Mouse (Mus musculus) limb, embryonic 14.5 days (tissue): ENCODE results near the gene Fam185a. TPM values are rescaled to one million over a fixed set of nuclear protein-coding genes. Genes with fewer than 3 reads are reported as not detected.

Experiments used
- ATAC-seq: fragments of 200-750 bp; cut with Nextera tagmentation; 2 replicates; pipeline ENCODE4 v1.8.0; 2017; ENCODE audit warnings: low read depth, moderate number of reproducible peaks, moderate TSS enrichment; ENCODE audit not compliant: low FRiP score
- DNase-seq: peaks from one replicate; pipeline ENCODE4 v3.0.0-alpha.2; 2015; ENCODE audit warnings: low spot score
- H3K27ac ChIP-seq: fragments of 300-500 bp; sonication (generic); replicated peaks from 2 replicates; pipeline ENCODE4 v1.5.1; 2014; ENCODE audit warnings: low read depth, mild to moderate bottlenecking, low read length, moderate library complexity, mixed read lengths
- H3K27me3 ChIP-seq: fragments of 300-500 bp; sonication (generic); 2 replicates; pipeline ENCODE4 v1.6.1; 2014; ENCODE audit warnings: low read length, mixed read lengths; ENCODE audit not compliant: control insufficient read depth, insufficient read depth
- H3K36me3 ChIP-seq: fragments of 300-500 bp; sonication (generic); 2 replicates; pipeline ENCODE4 v1.6.1; 2014; ENCODE audit warnings: mild to moderate bottlenecking, low read length, moderate library complexity, mixed read lengths; ENCODE audit not compliant: control insufficient read depth, insufficient read depth
- H3K4me1 ChIP-seq: fragments of 300-500 bp; sonication (generic); 2 replicates; pipeline ENCODE4 v1.6.1; 2014; ENCODE audit warnings: antibody characterized with exemption, low read length, mixed read lengths; ENCODE audit not compliant: control insufficient read depth, insufficient read depth
- H3K4me2 ChIP-seq: fragments of 300-500 bp; sonication (generic); replicated peaks from 2 replicates; pipeline ENCODE4 v1.6.1; 2014; ENCODE audit warnings: low read depth, mild to moderate bottlenecking, low read length, moderate library complexity; ENCODE audit not compliant: severe bottlenecking
- H3K4me3 ChIP-seq: fragments of 300-500 bp; sonication (generic); replicated peaks from 2 replicates; pipeline ENCODE4 v1.5.1; 2014; ENCODE audit warnings: low read length
- H3K9ac ChIP-seq: fragments of 300-500 bp; sonication (generic); 2 replicates; pipeline ENCODE4 v1.6.1; 2014; ENCODE audit warnings: mild to moderate bottlenecking, low read depth, low read length, moderate library complexity; ENCODE audit not compliant: severe bottlenecking
- H3K9me3 ChIP-seq: fragments of 300-500 bp; sonication (generic); 2 replicates; pipeline ENCODE4 v1.6.1; 2016; ENCODE audit warnings: low read length; ENCODE audit not compliant: control insufficient read depth
- POLR2A ChIP-seq: fragments of 200-500 bp; IDR thresholded peaks from 2 replicates; pipeline ENCODE4 v1.8.0; 2012; ENCODE audit warnings: inconsistent platforms, mild to moderate bottlenecking, moderate library complexity, borderline replicate concordance; ENCODE audit not compliant: insufficient read depth, insufficient read length; ENCODE audit errors: extremely low read depth
- WGBS: fragments of 180-500 bp; shearing (Covaris S2); extraction: QIAGEN DNeasy Blood & Tissue Kit; methylation state at CpG from one replicate; pipeline ENCODE4 v1.1.7; 2014; 5-methylcytosine and 5-hydroxymethylcytosine counted together
- polyA plus RNA-seq, 2 experiments: library from polyadenylated mRNA; depleted of rRNA in 1 of 2; stranded (reverse) in 1 of 2; unstranded in 1 of 2; fragments of >200 nt; fragmentation: Nextera tagmentation in 1 of 2; extraction: Ambion mirVana in 1 of 2; gene quantifications; 2 replicates each; pipeline versions ENCODE4 v1.2.1 to v1.2.3; 2012 to 2014

The Fam185a gene
- polyA plus RNA-seq, 2 experiments: 4.4 to 4.9 TPM

- H3K36me3 ChIP-seq: no peaks in the 10 kb centered on the region
- H3K4me3 ChIP-seq: no peak overlapping the region
- DNase-seq (no peak), ATAC-seq (no peak)
- no peak overlapping the region for H3K9ac ChIP-seq
- H3K4me2 ChIP-seq: no peak overlapping the region
- TF ChIP-seq POLR2A: no peak
- H3K4me1 ChIP-seq: no peaks in the 10 kb centered on the region
- H3K27ac ChIP-seq: no peak overlapping the region
- no peaks in the 10 kb centered on the region for H3K9me3 ChIP-seq
- H3K27me3 ChIP-seq: no peaks in the 10 kb centered on the region
- whole genome bisulfite sequencing: 75% methylated on average over 5 of the region's 5 CpGs
Measured at GRCm38 (mm10) chr5:21412056-21412455, 12.7 kb upstream of the Fam185a start.

- H3K36me3 ChIP-seq: no peaks in the 10 kb centered on the region
- no peak for DNase-seq
- no peak overlapping the region for H3K4me3 ChIP-seq
- no peak overlapping the region for H3K4me2 ChIP-seq
- H3K9ac ChIP-seq: no peak overlapping the region
- no peaks in the 10 kb centered on the region for H3K4me1 ChIP-seq
- WGBS: 97% methylated on average over 3 of the region's 3 CpGs
- no peak for TF ChIP-seq POLR2A
- ATAC-seq: no peak
- H3K9me3 ChIP-seq: no peaks in the 10 kb centered on the region
- no peaks in the 10 kb centered on the region for H3K27me3 ChIP-seq
- H3K27ac ChIP-seq: no peak overlapping the region
Measured at GRCm38 (mm10) chr5:21413322-21413721, 11.4 kb upstream of the Fam185a start.

GRCm38 (mm10) chr5:21414116-21414820 is 10.5 kb upstream of the Fam185a start:
- no peak for TF ChIP-seq POLR2A
- ATAC-seq: no peak
- H3K27me3 ChIP-seq: no peaks in the 10 kb centered on the region
- 74% methylated on average over 1 of the region's 1 CpGs for WGBS
- H3K9ac ChIP-seq: no peak overlapping the region
- no peak overlapping the region for H3K27ac ChIP-seq
- no peaks in the 10 kb centered on the region for H3K9me3 ChIP-seq
- H3K4me3 ChIP-seq: no peak overlapping the region
- no peak for DNase-seq
- H3K36me3 ChIP-seq: no peaks in the 10 kb centered on the region
- H3K4me1 ChIP-seq: no peaks in the 10 kb centered on the region
- H3K4me2 ChIP-seq: no peak overlapping the region

GRCm38 (mm10) chr5:21418613-21419012 is 6.1 kb upstream of the Fam185a start:
- TF ChIP-seq POLR2A: no peak
- Histone ChIP-seq H3K9ac (no peak overlapping the region), H3K4me1 (no peaks in the 10 kb centered on the region), H3K9me3 (no peaks in the 10 kb centered on the region), H3K4me3 (no peak overlapping the region), H3K4me2 (no peak overlapping the region), H3K27me3 (no peaks in the 10 kb centered on the region), H3K27ac (no peak overlapping the region), H3K36me3 (no peaks in the 10 kb centered on the region)
- WGBS: 63% methylated on average over 4 of the region's 4 CpGs
- DNase-seq (no peak), ATAC-seq (no peak)

GRCm38 (mm10) chr5:21420609-21421008 is 4.1 kb upstream of the Fam185a start:
- Histone ChIP-seq H3K36me3 (no peaks in the 10 kb centered on the region), H3K4me3 (no peak overlapping the region), H3K9ac (no peak overlapping the region), H3K4me2 (no peak overlapping the region), H3K27me3 (no peaks in the 10 kb centered on the region), H3K27ac (no peak overlapping the region), H3K4me1 (peaks cover 3% of the 10 kb centered on the region; the same call in 1 of the 2 replicates), H3K9me3 (no peaks in the 10 kb centered on the region)
- no peak for TF ChIP-seq POLR2A
- DNase-seq: peak; percentile 26
- 53% methylated on average over 1 of the region's 1 CpGs for WGBS
- no peak for ATAC-seq

GRCm38 (mm10) chr5:21426666-21427065 is 1.9 kb downstream of the Fam185a start:
- Histone ChIP-seq H3K9me3 (no peaks in the 10 kb centered on the region), H3K4me2 (no peak overlapping the region)
- no peak for DNase-seq

More at GRCm38 (mm10) chr5:21426666-21427065, 1.9 kb downstream of the Fam185a start:
- no peak for TF ChIP-seq POLR2A
- WGBS: 91% methylated on average over 6 of the region's 6 CpGs
- Histone ChIP-seq H3K4me1 (peaks cover 4% of the 10 kb centered on the region; the same call in 1 of the 2 replicates), H3K27me3 (no peaks in the 10 kb centered on the region), H3K9ac (no peak overlapping the region), H3K36me3 (no peaks in the 10 kb centered on the region), H3K27ac (no peak overlapping the region), H3K4me3 (no peak overlapping the region)
- ATAC-seq: no peak
